Mouse (Mus musculus) lung, adult 2 months (tissue): ENCODE results near the gene 1700006A11Rik.

ENCODE experiments used
- CTCF ChIP-seq: fragments of 200-500 bp; IDR thresholded peaks from 2 replicates; pipeline ENCODE4 v1.5.1; 2011; ENCODE audit warnings: mild to moderate bottlenecking, low read length, control low read depth; ENCODE audit not compliant: insufficient read depth
- POLR2A ChIP-seq: fragments of 200-500 bp; IDR thresholded peaks from 2 replicates; pipeline ENCODE4 v1.6.1; 2011; ENCODE audit warnings: low read depth, mild to moderate bottlenecking, control low read depth, low read length, borderline replicate concordance; ENCODE audit errors: extremely low read depth

- no peak for TF ChIP-seq CTCF
- no peak for TF ChIP-seq POLR2A
Measured at GRCm38 (mm10) chr3:124389650-124390049, 36.2 kb downstream of the 1700006A11Rik start.
